ENCODE assay signal across 7 mouse cellular contexts in the genomic region with DNA sequence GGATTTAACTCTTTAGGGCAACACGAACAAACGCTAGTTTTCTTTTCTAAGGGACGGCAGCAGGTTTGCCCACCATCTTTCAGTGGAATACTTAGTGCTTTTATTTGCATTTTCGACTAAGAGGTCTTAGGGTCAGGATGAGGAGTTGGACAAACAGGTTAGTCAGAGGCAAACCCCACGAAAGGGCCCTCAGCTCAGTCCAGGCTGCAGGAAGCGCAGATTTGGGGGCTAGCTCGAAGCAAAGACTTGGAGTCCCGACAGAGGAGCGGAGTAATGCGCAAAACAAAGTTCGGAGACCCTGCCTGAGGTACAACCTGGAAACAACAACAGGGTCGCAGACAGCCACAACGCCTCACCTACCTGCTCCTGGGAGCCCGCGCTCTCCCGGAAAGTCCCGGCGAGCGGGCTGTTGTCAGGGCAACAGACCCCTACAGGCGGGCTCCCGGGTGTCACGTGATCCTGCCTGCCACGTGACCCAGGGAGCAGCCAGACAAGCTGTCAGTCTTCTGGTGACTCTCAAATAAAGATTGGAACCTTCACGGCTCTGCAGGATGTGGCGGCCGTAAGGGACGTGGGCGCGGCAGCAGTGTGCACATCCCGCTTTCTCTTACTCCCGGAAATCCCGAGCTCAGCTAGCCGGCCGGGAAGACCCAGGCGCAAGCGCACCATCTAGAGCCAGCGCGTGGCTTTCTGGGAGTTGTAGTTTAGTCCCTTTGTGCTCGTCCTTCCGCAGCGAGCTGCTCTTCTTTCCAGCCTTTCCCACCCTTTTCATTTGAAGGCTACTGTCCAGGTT. TPM values are rescaled to one million over a fixed set of nuclear protein-coding genes. Genes with fewer than 3 reads are reported as not detected.
DNase-seq lines count a peak whose midpoint lies in the region; ATAC-seq lines count a peak whose summit lies in the region.

Cep162 (minus strand) TSS at position 634 of the 793 bp plus-strand sequence.

- no peaks in the 10 kb centered on the region for H3K27me3 ChIP-seq in embryonic facial prominence, embryonic 11.5 days (ENCODE audit: control insufficient read depth, insufficient read depth, low read length)
- H3K27me3 ChIP-seq in limb, embryonic 10.5 days (ENCODE audit: low read depth, poor library complexity, severe bottlenecking), result no peaks in the 10 kb centered on the region
- no peaks in the 10 kb centered on the region for H3K27me3 ChIP-seq in midbrain, embryonic 13.5 days

- WGBS in embryonic facial prominence, embryonic 11.5 days, result under 1% methylated on average over 41 of the region's 41 CpGs
- WGBS in limb, embryonic 10.5 days, result under 1% methylated on average over 41 of the region's 41 CpGs
- under 1% methylated on average over 41 of the region's 41 CpGs for WGBS in midbrain, embryonic 13.5 days

- no peaks in the 10 kb centered on the region for H3K9me3 ChIP-seq in embryonic facial prominence, embryonic 11.5 days (replicated peaks; ENCODE audit: control insufficient read depth, low read length)
- no peaks in the 10 kb centered on the region for H3K9me3 ChIP-seq in limb, embryonic 10.5 days (replicated peaks)
- no peaks in the 10 kb centered on the region for H3K9me3 ChIP-seq in midbrain, embryonic 13.5 days

- H3K4me2 ChIP-seq in embryonic facial prominence, embryonic 11.5 days (ENCODE audit: low read depth, low read length), result peak within 1 kb of the TSS; percentile 36
- peak within 1 kb of the TSS; percentile 72 for H3K4me2 ChIP-seq in midbrain, embryonic 13.5 days (replicated peaks)

- ATAC-seq in embryonic facial prominence, embryonic 11.5 days (replicated peaks; ENCODE audit: insufficient number of reproducible peaks, low FRiP score, low TSS enrichment, low read depth), result peak; percentile 98
- ATAC-seq in granulocyte monocyte progenitor cell, adult 5-6 weeks (replicated peaks; ENCODE audit: poor library complexity, severe bottlenecking), result peak; percentile 97
- ATAC-seq in midbrain, embryonic 13.5 days, result peak; percentile 99

- peak within 1 kb of the TSS; percentile 62 for H3K9ac ChIP-seq in embryonic facial prominence, embryonic 11.5 days (replicated peaks; ENCODE audit: low read length)
- peak within 1 kb of the TSS; percentile 73 for H3K9ac ChIP-seq in midbrain, embryonic 13.5 days (replicated peaks)

- no peaks in the 10 kb centered on the region for H3K4me1 ChIP-seq in embryonic facial prominence, embryonic 11.5 days (ENCODE audit: control insufficient read depth, insufficient read depth, low read length)
- peaks cover 10% of the 10 kb centered on the region; the same call in 1 of the 2 replicates for H3K4me1 ChIP-seq in limb, embryonic 10.5 days
- peaks cover 13% of the 10 kb centered on the region for H3K4me1 ChIP-seq in midbrain, embryonic 13.5 days (replicated peaks)

- H3K36me3 ChIP-seq in embryonic facial prominence, embryonic 11.5 days (replicated peaks; ENCODE audit: control insufficient read depth, insufficient read depth, low read depth, low read length), result no peaks in the 10 kb centered on the region
- H3K36me3 ChIP-seq in limb, embryonic 10.5 days, result peaks cover 6% of the 10 kb centered on the region; the same call in 1 of the 2 replicates
- 0 out of 2 replicates have a peak, but pooled peaks cover 2% of the 10 kb centered on the region for H3K36me3 ChIP-seq in midbrain, embryonic 13.5 days

- H3K27ac ChIP-seq in embryonic facial prominence, embryonic 11.5 days (replicated peaks; ENCODE audit: low read depth, low read length), result peak within 1 kb of the TSS; percentile 13; the same call in 1 of the 2 replicates
- H3K27ac ChIP-seq in limb, embryonic 10.5 days, result peak within 1 kb of the TSS; percentile 82
- H3K27ac ChIP-seq in midbrain, embryonic 13.5 days, result peak within 1 kb of the TSS; percentile 88

- DNase-seq in adrenal gland, postnatal 14 days, result peak; percentile 90
- DNase-seq in embryonic facial prominence, embryonic 11.5 days (ENCODE audit: low spot score), result peak; percentile 92
- DNase-seq in kidney, adult 11 months, result peak; percentile 88
- peak; percentile 93 for DNase-seq in limb, embryonic 10.5 days (ENCODE audit: low spot score)
- DNase-seq in spleen, adult 12 weeks (ENCODE audit: low spot score), result peak; percentile 87

- H3K4me3 ChIP-seq in embryonic facial prominence, embryonic 11.5 days (ENCODE audit: low read depth, low read length), result peak within 1 kb of the TSS; percentile 64
- peak within 1 kb of the TSS; percentile 75 for H3K4me3 ChIP-seq in limb, embryonic 10.5 days
- H3K4me3 ChIP-seq in midbrain, embryonic 13.5 days (replicated peaks), result peak within 1 kb of the TSS; percentile 72

RNA-seq across cellular contexts. Expression of gene Cep162, which starts in this region (rescaled TPM):
- total RNA-seq in adrenal gland, postnatal 14 days (2021), result 5.4 and 6.5 TPM in 2 replicates
- polyA plus RNA-seq in embryonic facial prominence, embryonic 11.5 days (2014; fragmentation: Nextera tagmentation; extraction: Ambion mirVana), result 7.5 and 9.6 TPM in 2 replicates
- 13.4 and 13.9 TPM in 2 replicates for total RNA-seq in granulocyte monocyte progenitor cell, adult 5-6 weeks (2014; fragmentation: Nextera tagmentation)
- total RNA-seq in granulocyte monocyte progenitor cell, adult 5-6 weeks (2017), result 8.9 and 10.9 TPM in 2 replicates
- 8.2 and 11.7 TPM in 2 replicates for polyA plus RNA-seq in limb, embryonic 10.5 days (2016; fragmentation: Nextera tagmentation; extraction: Ambion mirVana)
- 8.8 and 9.0 TPM in 2 replicates for polyA plus RNA-seq in midbrain, embryonic 13.5 days (2015; fragmentation: Nextera tagmentation; extraction: Ambion mirVana)

Comparison
In these comparisons a context has a peak if more than half of its experiments do, and no peak if none do; other contexts are left out.
1. Peak in every context shown above with its lines: DNase-seq, ATAC-seq, H3K4me3 ChIP-seq and H3K27ac ChIP-seq.
2. H3K27ac ChIP-seq: peak in every context shown above with its lines; median percentile 88 in midbrain, embryonic 13.5 days; 82 in limb, embryonic 10.5 days; 13 in embryonic facial prominence, embryonic 11.5 days.